Mouse (Mus musculus) embryonic stem cell, embryonic (primary cell): ENCODE measurements at regions not wholly inside any gene's neighbourhood (a gene's known extent, or its start where the extent isn't known, plus 50 kb on each side); places are given as distances from the start of the nearest gene placed in this dataset.

Experiments used
- CTCF ChIA-PET, 4 experiments: fragments of 300-600 bp in 2 of 4; fragments of 350-600 bp in 2 of 4; sonication (Branson Sonifier 250); formaldehyde crosslinking; loops; one replicate each; lab custom pipeline; 2022; ENCODE audit warnings: inconsistent platforms in 2 of 4; lab: Charles Lee
- POLR2A ChIA-PET, 4 experiments: fragments of 300-600 bp in 2 of 4; fragments of 350-600 bp in 2 of 4; sonication (Branson Sonifier 250); formaldehyde crosslinking; loops; one replicate each; lab custom pipeline; 2022; ENCODE audit warnings: antibody characterized with exemption in 4 of 4, inconsistent platforms in 1 of 4; lab: Charles Lee

- ChIA-PET CTCF (interaction anchor here in 3 of 4 experiments (0.6 to 1.5 kb wide), 3 partner anchors 551 to 973 kb away, joined by 3 read pairs; no protein-coding TSS in a partner anchor), POLR2A (interaction anchor here in 1 of 4 experiments (0.6 kb wide), 1 partner anchor 17 kb away, joined by 3 read pairs; no protein-coding TSS in a partner anchor)
Measured at GRCm38 (mm10) chr6:8831204-8831603, 52.9 kb upstream of the Ica1 start.

- POLR2A ChIA-PET = no interaction called here
- CTCF ChIA-PET = no interaction called here
Measured at GRCm38 (mm10) chr6:8832924-8833323, 54.6 kb upstream of the Ica1 start.

- ChIA-PET CTCF (no interaction called here), POLR2A (no interaction called here)
Measured at GRCm38 (mm10) chr6:8853657-8854056, 75.4 kb upstream of the Ica1 start.

GRCm38 (mm10) chr6:8860581-8860980, 82.3 kb upstream of the Ica1 start:
- POLR2A ChIA-PET = interaction anchor here in 1 of 4 experiments (0.6 kb wide), 1 partner anchor 652 kb away, joined by 6 read pairs; no protein-coding TSS in a partner anchor
- CTCF ChIA-PET = interaction anchor here in 1 of 4 experiments (0.6 kb wide), 1 partner anchor 94 kb away, joined by 3 read pairs; no protein-coding TSS in a partner anchor

- CTCF ChIA-PET = interaction anchor here in 1 of 4 experiments (0.5 kb wide), 1 partner anchor 8 kb away, joined by 3 read pairs; no protein-coding TSS in a partner anchor
- POLR2A ChIA-PET = no interaction called here
Measured at GRCm38 (mm10) chr6:8863843-8864620, 84.2 kb upstream of the Nxph1 start.

GRCm38 (mm10) chr6:8877373-8878070, 70.7 kb upstream of the Nxph1 start:
- ChIA-PET CTCF (no interaction called here), POLR2A (interaction anchor here in 1 of 4 experiments (1.8 kb wide), 1 partner anchor 9 kb away, joined by 3 read pairs; no protein-coding TSS in a partner anchor)

GRCm38 (mm10) chr6:8893665-8894064, 54.6 kb upstream of the Nxph1 start:
- POLR2A ChIA-PET = no interaction called here

GRCm38 (mm10) chr6:8896097-8896496, 52.1 kb upstream of the Nxph1 start:
- ChIA-PET POLR2A (no interaction called here), CTCF (no interaction called here)

More at GRCm38 (mm10) chr6:8893665-8894064, 54.6 kb upstream of the Nxph1 start:
- CTCF ChIA-PET = no interaction called here

GRCm38 (mm10) chr6:8896822-8897221, 51.4 kb upstream of the Nxph1 start:
- POLR2A ChIA-PET = no interaction called here
- CTCF ChIA-PET = no interaction called here

GRCm38 (mm10) chr6:8897334-8897733, 50.9 kb upstream of the Nxph1 start:
- POLR2A ChIA-PET = no interaction called here
- CTCF ChIA-PET = no interaction called here

GRCm38 (mm10) chr6:8898268-8898667, 50.0 kb upstream of the Nxph1 start:
- CTCF ChIA-PET = no interaction called here

More at GRCm38 (mm10) chr6:8898268-8898667, 50.0 kb upstream of the Nxph1 start:
- POLR2A ChIA-PET = no interaction called here
